Mouse (Mus musculus): Measurements from ENCODE around the gene Spn.
A peak's percentile ranks its signal among the peaks of the same experiment; 100 is the strongest.

Spn gene

GRCm38 (mm10) chr7:127139562-127139961 lies 1.9 kb upstream of the Spn start:
- no peak for DNase-seq

GRCm38 (mm10) chr7:127139100-127139499 lies 1.5 kb upstream of the Spn start:
- no peak for DNase-seq

GRCm38 (mm10) chr7:127136181-127137071 lies 1.2 kb downstream of the Spn start:
- DNase-seq = no peak

- no peak for DNase-seq
Measured at GRCm38 (mm10) chr7:127134821-127135447, 2.7 kb downstream of the Spn start.

GRCm38 (mm10) chr7:127133125-127133524 lies 4.5 kb downstream of the Spn start:
- no peak for DNase-seq

GRCm38 (mm10) chr7:127129638-127130037 lies 8.0 kb downstream of the Spn start:
- DNase-seq = peak; percentile 34

- no peak for DNase-seq
Measured at GRCm38 (mm10) chr7:127121911-127122270, 15.7 kb downstream of the Spn start, which contains the start of gene Qprt. Qprt (minus strand) TSS chr7:127122226.

- no peak for DNase-seq
Measured at GRCm38 (mm10) chr7:127121061-127121910, 16.3 kb downstream of the Spn start.

GRCm38 (mm10) chr7:127118671-127119445 lies 18.8 kb downstream of the Spn start:
- no peak for DNase-seq

GRCm38 (mm10) chr7:127117948-127118347 lies 19.7 kb downstream of the Spn start:
- DNase-seq = no peak

- DNase-seq = peak; percentile 38
Measured at GRCm38 (mm10) chr7:127116331-127116935, 21.2 kb downstream of the Spn start.

- DNase-seq = no peak
Measured at GRCm38 (mm10) chr7:127114920-127115319, 22.7 kb downstream of the Spn start.

- no peak for DNase-seq
Measured at GRCm38 (mm10) chr7:127113614-127114259, 23.9 kb downstream of the Spn start.

- no peak for DNase-seq
Measured at GRCm38 (mm10) chr7:127112921-127113597, 24.6 kb downstream of the Spn start.

- DNase-seq = peak; percentile 36
Measured at GRCm38 (mm10) chr7:127112251-127112841, 25.3 kb downstream of the Spn start.

GRCm38 (mm10) chr7:127111461-127111860 lies 26.2 kb downstream of the Spn start:
- no peak for DNase-seq

- DNase-seq = peak; percentile 75
Measured at GRCm38 (mm10) chr7:127110239-127111007, 27.2 kb downstream of the Spn start.

- no peak for DNase-seq
Measured at GRCm38 (mm10) chr7:127105551-127105950, 32.1 kb downstream of the Spn start.

- peak; percentile 64 for DNase-seq
Measured at GRCm38 (mm10) chr7:127104560-127105332, 32.9 kb downstream of the Spn start.

All from right cerebral cortex, postnatal 25 days (tissue).